Comparison of ENCODE assay signal across 8 mouse cellular contexts in the genomic region with DNA sequence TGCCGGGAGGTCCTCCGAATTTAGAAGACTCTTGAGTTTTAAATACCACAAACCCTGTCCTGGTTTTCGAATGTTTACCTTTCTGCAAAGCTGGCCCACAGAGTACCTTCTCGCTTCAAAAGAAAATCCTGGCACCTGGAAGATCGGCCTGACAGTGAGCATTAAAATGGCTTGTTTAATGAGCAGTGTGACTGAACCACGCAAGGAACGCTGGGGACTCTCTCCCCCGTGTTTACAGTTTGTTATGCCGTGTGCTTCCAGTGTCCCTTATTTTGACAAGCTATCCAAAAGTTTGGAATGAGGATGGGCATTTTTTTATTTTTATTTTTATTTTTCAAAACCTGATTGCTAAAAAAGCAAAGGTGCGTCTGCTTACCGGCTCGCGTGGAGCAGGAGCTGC.
A peak's percentile ranks its signal among the peaks of the same experiment; 100 is the strongest.
DNase-seq lines count a peak whose midpoint lies in the region; ATAC-seq lines count a peak whose summit lies in the region.

No protein-coding gene starts in this region.

- H3K4me2 ChIP-seq in heart, embryonic 13.5 days: peak overlapping the region; percentile 75
- H3K4me2 ChIP-seq in embryonic facial prominence, embryonic 11.5 days (ENCODE audit: low read depth, low read length): peak overlapping the region; percentile 19
- peak overlapping the region; percentile 54 for H3K4me2 ChIP-seq in hindbrain, embryonic 16.5 days (ENCODE audit: low read length)
- H3K4me2 ChIP-seq in midbrain, embryonic 14.5 days (ENCODE audit: low read length): peak overlapping the region; percentile 65

- no peaks in the 10 kb centered on the region for H3K36me3 ChIP-seq in heart, embryonic 13.5 days
- H3K36me3 ChIP-seq in embryonic facial prominence, embryonic 11.5 days (replicated peaks; ENCODE audit: control insufficient read depth, insufficient read depth, low read depth, low read length): no peaks in the 10 kb centered on the region
- no peaks in the 10 kb centered on the region for H3K36me3 ChIP-seq in hindbrain, embryonic 16.5 days (ENCODE audit: control insufficient read depth, insufficient read depth, low read length)
- no peaks in the 10 kb centered on the region for H3K36me3 ChIP-seq in midbrain, embryonic 14.5 days (ENCODE audit: control insufficient read depth, insufficient read depth, low read length)

- 0 out of 2 replicates have a peak, but pooled peaks cover 16% of the 10 kb centered on the region for H3K4me1 ChIP-seq in heart, embryonic 13.5 days
- no peaks in the 10 kb centered on the region for H3K4me1 ChIP-seq in embryonic facial prominence, embryonic 11.5 days (ENCODE audit: control insufficient read depth, insufficient read depth, low read length)
- H3K4me1 ChIP-seq in hindbrain, embryonic 16.5 days (ENCODE audit: control insufficient read depth, insufficient read depth, low read depth, low read length): no peaks in the 10 kb centered on the region; the same call in 1 of the 2 replicates
- peaks cover 6% of the 10 kb centered on the region; the same call in 1 of the 2 replicates for H3K4me1 ChIP-seq in midbrain, embryonic 14.5 days (ENCODE audit: control insufficient read depth, insufficient read depth, low read length)

- 27% methylated on average over 13 of the region's 13 CpGs for WGBS in heart, embryonic 13.5 days
- WGBS in embryonic facial prominence, embryonic 11.5 days: 44% methylated on average over 13 of the region's 13 CpGs
- 36% methylated on average over 13 of the region's 13 CpGs for WGBS in hindbrain, embryonic 16.5 days
- WGBS in midbrain, embryonic 14.5 days: 38% methylated on average over 13 of the region's 13 CpGs

- no peaks in the 10 kb centered on the region for H3K9me3 ChIP-seq in heart, embryonic 13.5 days
- H3K9me3 ChIP-seq in embryonic facial prominence, embryonic 11.5 days (replicated peaks; ENCODE audit: control insufficient read depth, low read length): no peaks in the 10 kb centered on the region
- H3K9me3 ChIP-seq in hindbrain, embryonic 16.5 days (ENCODE audit: control insufficient read depth, low read length): no peaks in the 10 kb centered on the region
- H3K9me3 ChIP-seq in midbrain, embryonic 14.5 days (ENCODE audit: control insufficient read depth, low read length): no peaks in the 10 kb centered on the region

- H3K9ac ChIP-seq in heart, embryonic 13.5 days: peak overlapping the region; percentile 59
- no peak overlapping the region for H3K9ac ChIP-seq in embryonic facial prominence, embryonic 11.5 days (replicated peaks; ENCODE audit: low read length)
- H3K9ac ChIP-seq in hindbrain, embryonic 16.5 days (ENCODE audit: low read depth, low read length): peak overlapping the region; percentile 0; the same call in 1 of the 2 replicates
- no peak overlapping the region; the same call in 1 of the 2 replicates for H3K9ac ChIP-seq in midbrain, embryonic 14.5 days (replicated peaks; ENCODE audit: low read length)

- peaks cover 34% of the 10 kb centered on the region for H3K27me3 ChIP-seq in heart, embryonic 13.5 days (replicated peaks)
- H3K27me3 ChIP-seq in embryonic facial prominence, embryonic 11.5 days (ENCODE audit: control insufficient read depth, insufficient read depth, low read length): peaks cover 2% of the 10 kb centered on the region; the same call in 1 of the 2 replicates
- H3K27me3 ChIP-seq in hindbrain, embryonic 16.5 days (replicated peaks; ENCODE audit: control insufficient read depth, insufficient read depth, low read length): peaks cover 3% of the 10 kb centered on the region; the same call in 1 of the 2 replicates
- H3K27me3 ChIP-seq in midbrain, embryonic 14.5 days (ENCODE audit: control insufficient read depth, insufficient read depth, low read length): peaks cover 3% of the 10 kb centered on the region; the same call in 1 of the 2 replicates

- no peak for DNase-seq in heart, postnatal 4 days
- DNase-seq in embryonic facial prominence, embryonic 11.5 days (ENCODE audit: low spot score): no peak
- peak; percentile 37 for DNase-seq in midbrain, embryonic 14.5 days
- no peak for DNase-seq in right cerebral cortex, postnatal 10 days (ENCODE audit: low spot score in 2 of 2)
- DNase-seq in cerebellum, adult 18-20 months: no peak
- DNase-seq in kidney, postnatal 36 days: no peak

- no peak overlapping the region for H3K27ac ChIP-seq in heart, embryonic 13.5 days (replicated peaks)
- no peak overlapping the region for H3K27ac ChIP-seq in embryonic facial prominence, embryonic 11.5 days (replicated peaks; ENCODE audit: low read depth, low read length)
- H3K27ac ChIP-seq in hindbrain, embryonic 16.5 days (ENCODE audit: low read depth, low read length): no peak overlapping the region
- no peak overlapping the region for H3K27ac ChIP-seq in midbrain, embryonic 14.5 days (replicated peaks; ENCODE audit: low read depth, low read length)

- peak overlapping the region; percentile 45 for H3K4me3 ChIP-seq in heart, embryonic 13.5 days
- H3K4me3 ChIP-seq in embryonic facial prominence, embryonic 11.5 days (ENCODE audit: low read depth, low read length): 0 out of 2 replicates have a peak overlapping the region, but pooled peaks have one; percentile 7
- H3K4me3 ChIP-seq in hindbrain, embryonic 16.5 days (ENCODE audit: low read length): peak overlapping the region; percentile 17
- peak overlapping the region; percentile 27 for H3K4me3 ChIP-seq in midbrain, embryonic 14.5 days (replicated peaks; ENCODE audit: low read depth, low read length)

- no peak for ATAC-seq in heart, embryonic 13.5 days (ENCODE audit: extremely low read depth, insufficient number of reproducible peaks, low FRiP score, low TSS enrichment)
- ATAC-seq in embryonic facial prominence, embryonic 11.5 days (replicated peaks; ENCODE audit: insufficient number of reproducible peaks, low FRiP score, low TSS enrichment, low read depth): no peak
- no peak for ATAC-seq in hindbrain, embryonic 16.5 days
- peak; percentile 29; the same call in 1 of the 2 replicates for ATAC-seq in midbrain, embryonic 14.5 days (ENCODE audit: low FRiP score, low TSS enrichment)

Comparison
In these comparisons a context has a peak if more than half of its experiments do, and no peak if none do; other contexts are left out.
1. H3K4me2 ChIP-seq: peak in every context shown above with its lines; median percentile 75 in heart, embryonic 13.5 days; 65 in midbrain, embryonic 14.5 days; 54 in hindbrain, embryonic 16.5 days; 19 in embryonic facial prominence, embryonic 11.5 days.
2. H3K9ac ChIP-seq: peak in heart, embryonic 13.5 days (single experiment) and hindbrain, embryonic 16.5 days (single experiment); none in embryonic facial prominence, embryonic 11.5 days (single experiment) and midbrain, embryonic 14.5 days (single experiment).
3. Peak in every context shown above with its lines, with median percentiles within 50 percentile points of each other: H3K4me3 ChIP-seq.